ENCODE assay signal across 9 mouse cellular contexts in genomic region chr10:120861194-120861593, GRCm38 (mm10). TPM values are rescaled to one million over a fixed set of nuclear protein-coding genes. Genes with fewer than 3 reads are reported as not detected.
DNase-seq lines count a peak whose midpoint lies in the region; ATAC-seq and TF ChIP-seq lines count a peak whose summit lies in the region.
"Had no signal": no experiment of that assay in that cellular context is flagged by ENCODE, and none has a peak within 500 bp of the region (broad histone marks: within the 10 kb centered on the region; RNA-seq: fewer than 3 reads in every experiment).

No protein-coding gene starts in this region.

- H3K27me3 ChIP-seq in heart, embryonic 11.5 days (ENCODE audit: control insufficient read depth, insufficient read depth, low read length), result no peaks in the 10 kb centered on the region
- no peaks in the 10 kb centered on the region for H3K27me3 ChIP-seq in spleen, adult 2 months (ENCODE audit: control insufficient read depth, insufficient read depth, low read length)
- no peaks in the 10 kb centered on the region for H3K27me3 ChIP-seq in liver, postnatal 0 days (ENCODE audit: insufficient read depth, low read length)
- no peaks in the 10 kb centered on the region for H3K27me3 ChIP-seq in midbrain, embryonic 14.5 days (ENCODE audit: control insufficient read depth, insufficient read depth, low read length)
- H3K27me3 ChIP-seq: embryonic facial prominence, embryonic 12.5 days had no signal

- WGBS in heart, embryonic 11.5 days (ENCODE audit: insufficient replicate concordance), result 74% methylated on average over 3 of the region's 3 CpGs
- 83% methylated on average over 3 of the region's 3 CpGs for WGBS in spleen, adult 2 months
- 68% methylated on average over 3 of the region's 3 CpGs for WGBS in liver, postnatal 0 days (ENCODE audit: insufficient replicate concordance)
- 82% methylated on average over 3 of the region's 3 CpGs for WGBS in midbrain, embryonic 14.5 days

- H3K4me1 ChIP-seq in heart, embryonic 11.5 days (ENCODE audit: control insufficient read depth, insufficient read depth, low read length), result peaks cover 14% of the 10 kb centered on the region
- no peaks in the 10 kb centered on the region for H3K4me1 ChIP-seq in spleen, adult 2 months (ENCODE audit: control insufficient read depth, insufficient read depth, insufficient read length)
- no peaks in the 10 kb centered on the region for H3K4me1 ChIP-seq in liver, postnatal 0 days (ENCODE audit: insufficient read depth)
- no peaks in the 10 kb centered on the region for H3K4me1 ChIP-seq in midbrain, embryonic 14.5 days (ENCODE audit: control insufficient read depth, insufficient read depth, low read length)

- no peak for TF ChIP-seq POLR2A in spleen, adult 2 months (IDR thresholded peaks at IDR 0.05; ENCODE audit: low read depth, low read length)

- no peak overlapping the region for H3K4me3 ChIP-seq in heart, embryonic 11.5 days (ENCODE audit: low read depth, low read length)
- H3K4me3 ChIP-seq in spleen, adult 2 months (ENCODE audit: extremely low read depth, insufficient read depth, insufficient read length), result no peak overlapping the region
- H3K4me3 ChIP-seq in liver, postnatal 0 days (ENCODE audit: low read depth, low read length), result no peak overlapping the region
- no peak overlapping the region for H3K4me3 ChIP-seq in midbrain, embryonic 14.5 days (replicated peaks; ENCODE audit: low read depth, low read length)
- H3K4me3 ChIP-seq: embryonic facial prominence, embryonic 12.5 days had no signal

- intact Hi-C loops in gastrocnemius, postnatal 14 days (cut with DNase I; ENCODE audit: low total_unique reads), result no loop called here

- no peaks in the 10 kb centered on the region for H3K9me3 ChIP-seq in heart, embryonic 11.5 days (replicated peaks; ENCODE audit: control insufficient read depth, low read length)
- no peaks in the 10 kb centered on the region for H3K9me3 ChIP-seq in liver, postnatal 0 days (ENCODE audit: low read length)
- H3K9me3 ChIP-seq in midbrain, embryonic 14.5 days (ENCODE audit: control insufficient read depth, low read length), result no peaks in the 10 kb centered on the region
- H3K9me3 ChIP-seq: embryonic facial prominence, embryonic 12.5 days had no signal

- H3K36me3 ChIP-seq in heart, embryonic 11.5 days (ENCODE audit: control insufficient read depth, insufficient read depth, low read length), result peaks cover 3% of the 10 kb centered on the region; the same call in 1 of the 2 replicates
- H3K36me3 ChIP-seq in spleen, adult 2 months (ENCODE audit: control insufficient read depth, insufficient read depth, low read length), result no peaks in the 10 kb centered on the region
- no peaks in the 10 kb centered on the region for H3K36me3 ChIP-seq in liver, postnatal 0 days (replicated peaks; ENCODE audit: insufficient read depth, low read length)
- no peaks in the 10 kb centered on the region for H3K36me3 ChIP-seq in midbrain, embryonic 14.5 days (ENCODE audit: control insufficient read depth, insufficient read depth, low read length)
- H3K36me3 ChIP-seq: embryonic facial prominence, embryonic 12.5 days had no signal

- peak; percentile 19; the same call in 1 of the 2 replicates for TF ChIP-seq CTCF in spleen, adult 2 months (IDR thresholded peaks at IDR 0.05; ENCODE audit: extremely low read depth, insufficient read depth, insufficient read length, insufficient replicate concordance)
- peak; percentile 71 for TF ChIP-seq CTCF in liver, postnatal 0 days (IDR thresholded peaks at IDR 0.05; ENCODE audit: low read depth)

- no peak overlapping the region for H3K9ac ChIP-seq in heart, embryonic 11.5 days (ENCODE audit: low read depth, low read length)
- H3K9ac ChIP-seq in liver, postnatal 0 days (replicated peaks), result no peak overlapping the region
- H3K9ac ChIP-seq in midbrain, embryonic 14.5 days (replicated peaks; ENCODE audit: low read length), result no peak overlapping the region
- H3K9ac ChIP-seq: embryonic facial prominence, embryonic 12.5 days had no signal

- H3K27ac ChIP-seq in heart, embryonic 11.5 days (ENCODE audit: low read depth, low read length), result no peak overlapping the region
- no peak overlapping the region for H3K27ac ChIP-seq in spleen, adult 2 months (ENCODE audit: insufficient read depth, low read length)
- H3K27ac ChIP-seq in liver, postnatal 0 days (ENCODE audit: low read depth), result no peak overlapping the region
- no peak overlapping the region for H3K27ac ChIP-seq in midbrain, embryonic 14.5 days (replicated peaks; ENCODE audit: low read depth, low read length)
- H3K27ac ChIP-seq: embryonic facial prominence, embryonic 12.5 days had no signal

- peak; percentile 33 for DNase-seq in heart, adult 11 months
- DNase-seq in spleen, adult 2 months (ENCODE audit: low read depth in 1 of 2, low spot score in 2 of 2), result peak in 1 of 2 experiments; percentile 13
- no peak for DNase-seq in spleen, adult 12 weeks (ENCODE audit: low spot score)
- DNase-seq in liver, postnatal 0 days, result peak; percentile 56
- DNase-seq in thymus, postnatal 36 days, result peak; percentile 17 to 29
- DNase-seq in gastrocnemius, postnatal 14 days, result no peak
- no peak for DNase-seq in midbrain, embryonic 14.5 days

- TF ChIP-seq EP300 in liver, postnatal 0 days (IDR thresholded peaks at IDR 0.05; ENCODE audit: low read depth), result no peak

- H3K4me2 ChIP-seq in heart, embryonic 11.5 days, result no peak overlapping the region
- H3K4me2 ChIP-seq in liver, postnatal 0 days (ENCODE audit: low read depth, low read length), result no peak overlapping the region
- H3K4me2 ChIP-seq in midbrain, embryonic 14.5 days (ENCODE audit: low read length), result no peak overlapping the region
- H3K4me2 ChIP-seq: embryonic facial prominence, embryonic 12.5 days had no signal

- ATAC-seq in heart, embryonic 11.5 days (replicated peaks; ENCODE audit: insufficient number of reproducible peaks, low FRiP score, low TSS enrichment), result no peak
- no peak for ATAC-seq in liver, postnatal 0 days
- ATAC-seq in midbrain, embryonic 14.5 days (ENCODE audit: low FRiP score, low TSS enrichment), result no peak

RNA-seq across cellular contexts. Expression of gene Msrb3, which starts 37.7 kb away (rescaled TPM):
- polyA plus RNA-seq in heart, embryonic 11.5 days (2014; fragmentation: Nextera tagmentation; extraction: Ambion mirVana), result 20.5 and 31.4 TPM in 2 replicates
- polyA plus RNA-seq in spleen, adult 2 months (2012; rRNA removed), result 4.5 and 5.1 TPM in 2 replicates
- polyA plus RNA-seq in liver, postnatal 0 days (2015; fragmentation: Nextera tagmentation; extraction: Ambion mirVana), result 2.5 and 2.7 TPM in 2 replicates
- 10 to 100 TPM; 88.3 to 90.4 TPM for total RNA-seq in gastrocnemius, postnatal 14 days (2021)
- polyA plus RNA-seq in midbrain, embryonic 14.5 days (2014; fragmentation: Nextera tagmentation; extraction: Ambion mirVana), result 0.55 and 1.2 TPM in 2 replicates

Comparison
In these comparisons a context has a peak if more than half of its experiments do, and no peak if none do; other contexts are left out.
1. DNase-seq: peak in heart, adult 11 months (single experiment), liver, postnatal 0 days (single experiment) and thymus, postnatal 36 days (2 of 2); none in spleen, adult 12 weeks (single experiment), gastrocnemius, postnatal 14 days (single experiment) and midbrain, embryonic 14.5 days (single experiment).